Mouse (Mus musculus): ENCODE results near the gene Rb1.

- no peak for TF ChIP-seq CTCF (IDR thresholded peaks at IDR 0.05; ENCODE audit: insufficient read depth, low read length)
- TF ChIP-seq POLR2A (IDR thresholded peaks at IDR 0.05; ENCODE audit: borderline replicate concordance, extremely low read depth, low read depth, low read length): no peak
Measured at GRCm38 (mm10) chr14:73329871-73330270, 4.2 kb upstream of the Rb1 start.
